Comparison of ENCODE assay signal across 29 mouse cellular contexts in the genomic region with DNA sequence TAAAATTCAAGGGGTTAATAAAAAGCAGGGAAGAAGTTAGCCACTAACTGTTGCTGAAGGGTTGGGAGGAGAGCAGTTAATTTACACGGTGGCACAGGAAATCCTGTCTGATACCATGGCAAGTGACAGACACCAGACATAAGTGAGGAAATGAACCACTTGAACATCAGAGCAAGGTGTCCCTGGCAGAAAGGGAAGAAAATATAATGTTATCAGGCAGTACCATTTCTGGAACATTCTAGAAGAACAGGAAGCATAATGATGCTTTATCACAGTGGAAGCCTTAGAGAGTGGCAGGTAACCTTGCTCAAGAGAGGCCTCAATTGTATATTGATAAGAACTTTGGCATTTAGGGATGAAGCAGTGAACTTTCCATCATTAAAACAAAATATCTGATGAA.
A peak's percentile ranks its signal among the peaks of the same experiment; 100 is the strongest.
DNase-seq lines count a peak whose midpoint lies in the region; ATAC-seq and TF ChIP-seq lines count a peak whose summit lies in the region.
"Had no signal": no experiment of that assay in that cellular context is flagged by ENCODE, and none has a peak within 500 bp of the region (broad histone marks: within the 10 kb centered on the region; RNA-seq: fewer than 3 reads in every experiment).

No protein-coding gene starts in this region.

- no peaks in the 10 kb centered on the region for H3K9me3 ChIP-seq in heart, embryonic 13.5 days
- H3K9me3 ChIP-seq in forebrain, embryonic 14.5 days (replicated peaks; ENCODE audit: control insufficient read depth, low read length) = no peaks in the 10 kb centered on the region
- H3K9me3 ChIP-seq: embryonic facial prominence, embryonic 12.5 days; liver, embryonic 12.5 days; stomach, embryonic 15.5 days had no signal

- TF ChIP-seq EP300 in heart, adult 2 months (IDR thresholded peaks at IDR 0.05; ENCODE audit: insufficient read depth, low read depth, low read length) = no peak

- 3% methylated on average over 1 of the region's 1 CpGs for WGBS in heart, embryonic 13.5 days
- WGBS in heart, adult 2 months = 0% methylated on average over 1 of the region's 1 CpGs
- 76% methylated on average over 1 of the region's 1 CpGs for WGBS in forebrain, embryonic 14.5 days

- ATAC-seq in heart, embryonic 13.5 days (ENCODE audit: extremely low read depth, insufficient number of reproducible peaks, low FRiP score, low TSS enrichment) = no peak
- peak; percentile 69 for ATAC-seq in CD4-positive, CD25-positive, alpha-beta regulatory T cell, adult 4 months
- peak; percentile 15; the same call in 1 of the 2 replicates for ATAC-seq in granulocyte monocyte progenitor cell, adult 5-6 weeks (replicated peaks; ENCODE audit: poor library complexity, severe bottlenecking)
- ATAC-seq in megakaryocyte progenitor cell, adult 5-6 weeks (replicated peaks; ENCODE audit: poor library complexity) = peak; percentile 27
- no peak for ATAC-seq in forebrain, embryonic 14.5 days
- ATAC-seq: forebrain, embryonic 16.5 days; liver, embryonic 12.5 days; lung, postnatal 0 days had no signal

- H3K79me2 ChIP-seq in heart, adult 2 months (replicated peaks; ENCODE audit: control insufficient read depth, insufficient read depth, low read length) = no peaks in the 10 kb centered on the region

- H3K27me3 ChIP-seq in heart, embryonic 13.5 days (replicated peaks) = no peaks in the 10 kb centered on the region
- no peaks in the 10 kb centered on the region for H3K27me3 ChIP-seq in heart, adult 2 months (ENCODE audit: control insufficient read depth, insufficient read depth, low read length)
- no peaks in the 10 kb centered on the region for H3K27me3 ChIP-seq in forebrain, embryonic 14.5 days (replicated peaks; ENCODE audit: control insufficient read depth, insufficient read depth, low read length)
- H3K27me3 ChIP-seq: CH12.LX; embryonic facial prominence, embryonic 12.5 days; liver, embryonic 12.5 days; stomach, embryonic 15.5 days had no signal

- H3K27ac ChIP-seq in heart, embryonic 13.5 days (replicated peaks) = peak overlapping the region; percentile 68
- no peak overlapping the region; the same call in 1 of the 2 replicates for H3K27ac ChIP-seq in heart, adult 2 months
- no peak overlapping the region for H3K27ac ChIP-seq in forebrain, embryonic 14.5 days (ENCODE audit: low read depth, low read length)
- H3K27ac ChIP-seq: embryonic facial prominence, embryonic 12.5 days; gastrocnemius, adult 2 months; hindbrain, embryonic 14.5 days; liver, embryonic 12.5 days; stomach, embryonic 15.5 days had no signal

- DNase-seq in heart, adult 2 months = no peak
- DNase-seq in cerebellum, adult 8-10 months = no peak
- DNase-seq in forebrain, embryonic 14.5 days (ENCODE audit: low spot score) = no peak
- no peak for DNase-seq in neural tube, embryonic 10.5 days (ENCODE audit: extremely low spot score, low spot score)
- DNase-seq: adrenal gland, postnatal 36 days; cerebellum, adult 18-20 months; cerebellum, postnatal 14 days; embryo, embryonic 11 days; gastrocnemius, adult 2 months; gastrocnemius, postnatal 36 days; heart, postnatal 10 days; kidney, adult 18-20 months; layer of hippocampus, postnatal 36 days; left cerebral cortex, postnatal 4 days; lung, adult 18-20 months; lung, postnatal 4 days; midbrain, embryonic 14.5 days; right cerebral cortex, postnatal 25 days had no signal

- no peak overlapping the region for H3K4me3 ChIP-seq in heart, embryonic 13.5 days
- no peak overlapping the region for H3K4me3 ChIP-seq in heart, adult 2 months
- H3K4me3 ChIP-seq in forebrain, embryonic 14.5 days (ENCODE audit: low read depth, low read length) = no peak overlapping the region
- H3K4me3 ChIP-seq: embryonic facial prominence, embryonic 12.5 days; gastrocnemius, adult 2 months; liver, embryonic 12.5 days; stomach, embryonic 15.5 days had no signal

- no peak overlapping the region for H3K9ac ChIP-seq in heart, embryonic 13.5 days
- H3K9ac ChIP-seq in heart, adult 2 months (ENCODE audit: low read depth, low read length) = no peak overlapping the region
- no peak overlapping the region for H3K9ac ChIP-seq in forebrain, embryonic 14.5 days (ENCODE audit: low read length)
- H3K9ac ChIP-seq: embryonic facial prominence, embryonic 12.5 days; hindbrain, embryonic 14.5 days; liver, embryonic 12.5 days; stomach, embryonic 15.5 days had no signal

- H3K4me1 ChIP-seq in heart, embryonic 13.5 days = peaks cover 56% of the 10 kb centered on the region
- peaks cover 12% of the 10 kb centered on the region for H3K4me1 ChIP-seq in heart, adult 2 months (ENCODE audit: control insufficient read depth, insufficient read depth, low read length)
- H3K4me1 ChIP-seq in forebrain, embryonic 14.5 days (ENCODE audit: control insufficient read depth, insufficient read depth, low read length) = peaks cover 7% of the 10 kb centered on the region

- intact Hi-C loops in heart, adult 2 months (cut with DNase I) = loop anchor here (5.0 kb wide), 1 partner anchor 435 kb away; no protein-coding TSS in a partner anchor

- no peak for TF ChIP-seq CTCF in heart, adult 2 months (IDR thresholded peaks at IDR 0.05)

- no peak for TF ChIP-seq POLR2A in heart, adult 2 months (IDR thresholded peaks at IDR 0.05; ENCODE audit: insufficient read depth, low read depth, low read length)

- H3K4me2 ChIP-seq in heart, embryonic 13.5 days = no peak overlapping the region
- H3K4me2 ChIP-seq in forebrain, embryonic 14.5 days (ENCODE audit: low read length) = no peak overlapping the region
- H3K4me2 ChIP-seq: embryonic facial prominence, embryonic 12.5 days; hindbrain, embryonic 14.5 days; liver, embryonic 12.5 days; stomach, embryonic 15.5 days had no signal

- no peaks in the 10 kb centered on the region for H3K36me3 ChIP-seq in heart, embryonic 13.5 days
- no peaks in the 10 kb centered on the region; the same call in 1 of the 2 replicates for H3K36me3 ChIP-seq in heart, adult 2 months (ENCODE audit: control insufficient read depth, insufficient read depth, low read length)
- no peaks in the 10 kb centered on the region for H3K36me3 ChIP-seq in forebrain, embryonic 14.5 days (ENCODE audit: control insufficient read depth, insufficient read depth, low read length)
- H3K36me3 ChIP-seq: embryonic facial prominence, embryonic 12.5 days; liver, embryonic 12.5 days; stomach, embryonic 15.5 days had no signal

Comparison
In these comparisons a context has a peak if more than half of its experiments do, and no peak if none do; other contexts are left out.
1. ATAC-seq: peak in CD4-positive, CD25-positive, alpha-beta regulatory T cell, adult 4 months (single experiment), granulocyte monocyte progenitor cell, adult 5-6 weeks (single experiment) and megakaryocyte progenitor cell, adult 5-6 weeks (single experiment); none in heart, embryonic 13.5 days (single experiment) and forebrain, embryonic 14.5 days (single experiment).